Mouse (Mus musculus) thymus, adult 2 months (tissue): Measurements from ENCODE around the gene Wscd2.

Experiments used
- CTCF ChIP-seq: fragments of 200-500 bp; IDR thresholded peaks from 2 replicates; pipeline ENCODE4 v1.5.1; 2012; ENCODE audit warnings: mild to moderate bottlenecking, control low read depth, low read length, moderate library complexity, borderline replicate concordance; ENCODE audit not compliant: control insufficient read depth, poor library complexity, insufficient read depth; ENCODE audit errors: extremely low read depth
- POLR2A ChIP-seq: fragments of 200-500 bp; IDR thresholded peaks from 2 replicates; pipeline ENCODE4 v1.6.1; 2012; ENCODE audit warnings: mild to moderate bottlenecking, low read length, control low read depth, moderate library complexity; ENCODE audit not compliant: control insufficient read depth, poor library complexity, insufficient read depth; ENCODE audit errors: extremely low read depth

- TF ChIP-seq POLR2A: no peak
- no peak for TF ChIP-seq CTCF
Measured at GRCm38 (mm10) chr5:113627820-113628437, 137.8 kb downstream of the Wscd2 start.
